Mouse (Mus musculus): ENCODE results near the gene Cldn22. TPM values are rescaled to one million over a fixed set of nuclear protein-coding genes. Genes with fewer than 3 reads are reported as not detected.

Cldn22 gene
- total RNA-seq, 2 experiments from 2014 or later: 0.63 to 1.3 TPM

GRCm38 (mm10) chr8:47826911-47827310 is 2.6 kb downstream of the Cldn22 start:
- DNase-seq (ENCODE audit: low spot score in 2 of 2): no peak

GRCm38 (mm10) chr8:47832616-47833015 is 8.3 kb downstream of the Cldn22 start:
- no peak for DNase-seq (ENCODE audit: low spot score in 2 of 2)

- DNase-seq (ENCODE audit: low spot score in 2 of 2): no peak
Observed at GRCm38 (mm10) chr8:47833944-47834343, 9.7 kb downstream of the Cldn22 start.

- no peak for DNase-seq (ENCODE audit: low spot score in 2 of 2)
Observed at GRCm38 (mm10) chr8:47843063-47843462, 18.8 kb downstream of the Cldn22 start.

- no peak for DNase-seq (ENCODE audit: low spot score in 2 of 2)
Observed at GRCm38 (mm10) chr8:47843651-47844050, 19.4 kb downstream of the Cldn22 start.

- no peak for DNase-seq (ENCODE audit: low spot score in 2 of 2)
Observed at GRCm38 (mm10) chr8:47845956-47846355, 21.7 kb downstream of the Cldn22 start.

- DNase-seq (ENCODE audit: low spot score in 2 of 2): no peak
Observed at GRCm38 (mm10) chr8:47847161-47847560, 22.9 kb downstream of the Cldn22 start.

GRCm38 (mm10) chr8:47847931-47848330 is 23.6 kb downstream of the Cldn22 start:
- no peak for DNase-seq (ENCODE audit: low spot score in 2 of 2)

GRCm38 (mm10) chr8:47849842-47850241 is 25.6 kb downstream of the Cldn22 start:
- DNase-seq (ENCODE audit: low spot score in 2 of 2): no peak

- peak in 1 of 2 experiments; percentile 17 for DNase-seq (ENCODE audit: low spot score in 2 of 2)
Observed at GRCm38 (mm10) chr8:47851824-47852502, 27.7 kb downstream of the Cldn22 start.

GRCm38 (mm10) chr8:47852737-47853136 is 28.5 kb downstream of the Cldn22 start:
- DNase-seq (ENCODE audit: low spot score in 2 of 2): no peak

- no peak for DNase-seq (ENCODE audit: low spot score in 2 of 2)
Observed at GRCm38 (mm10) chr8:47853356-47853755, 29.1 kb downstream of the Cldn22 start.

- DNase-seq (ENCODE audit: low spot score in 2 of 2): peak; percentile 20 to 58
Observed at GRCm38 (mm10) chr8:47859259-47859658, 35.0 kb downstream of the Cldn22 start.

GRCm38 (mm10) chr8:47866568-47866967 is 42.3 kb downstream of the Cldn22 start:
- no peak for DNase-seq (ENCODE audit: low spot score in 2 of 2)

GRCm38 (mm10) chr8:47867067-47867466 is 42.8 kb downstream of the Cldn22 start:
- DNase-seq (ENCODE audit: low spot score in 2 of 2): peak; percentile 92 to 96

- DNase-seq (ENCODE audit: low spot score in 2 of 2): peak; percentile 44 to 45
Observed at GRCm38 (mm10) chr8:47872361-47873107, 48.3 kb downstream of the Cldn22 start.

- no peak for DNase-seq (ENCODE audit: low spot score in 2 of 2)
Observed at GRCm38 (mm10) chr8:47874497-47875178, 50.4 kb downstream of the Cldn22 start.

Other genes with a start within 250 kb of the Cldn22 start
- 10 to 100 TPM; 53.2 to 53.6 TPM for gene Ing2, start 148.9 kb upstream of the Cldn22 start, total RNA-seq (2021)
- 10 to 100 TPM; 18.5 to 20.8 TPM for gene Cdkn2aip, start 110.5 kb upstream of the Cldn22 start, total RNA-seq (2021)
- not detected for gene Cldn24, start 2.3 kb upstream of the Cldn22 start, total RNA-seq (2021)
- 10 to 100 TPM; 22.4 to 22.8 TPM for gene Wwc2, start 166.4 kb downstream of the Cldn22 start, total RNA-seq (2021)

Measured in left cerebral cortex, adult 18-20 months (tissue).